Mouse (Mus musculus): ENCODE results near the gene Gria1. TPM values are rescaled to one million over a fixed set of nuclear protein-coding genes. Genes with fewer than 3 reads are reported as not detected.

Gene Gria1
- total RNA-seq, 2 experiments from 2014 or later = 0.08 to 0.49 TPM

DNA sequence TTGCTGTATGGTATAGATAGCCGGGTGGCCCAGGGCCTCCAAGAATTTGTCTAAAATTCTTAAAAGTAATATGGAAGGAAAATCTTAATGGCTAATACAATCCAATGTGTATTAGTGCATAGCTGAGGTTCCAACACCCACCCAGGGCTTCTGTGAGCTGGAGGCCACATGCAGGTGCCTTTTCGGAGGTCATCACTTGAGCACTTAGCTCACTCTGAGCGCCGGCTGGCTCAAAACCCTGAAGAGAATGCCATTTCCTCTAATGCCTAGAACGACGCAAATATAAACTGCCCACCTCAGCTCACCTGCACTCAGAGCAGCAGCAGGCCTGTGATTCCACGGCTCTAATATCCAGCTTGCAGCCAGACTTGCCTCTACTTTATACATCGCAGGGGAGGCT, 148.9 kb downstream of the Gria1 start:
- intact Hi-C loops (cut with DNase I) = no loop called here
- DNase-seq = no peak

DNA sequence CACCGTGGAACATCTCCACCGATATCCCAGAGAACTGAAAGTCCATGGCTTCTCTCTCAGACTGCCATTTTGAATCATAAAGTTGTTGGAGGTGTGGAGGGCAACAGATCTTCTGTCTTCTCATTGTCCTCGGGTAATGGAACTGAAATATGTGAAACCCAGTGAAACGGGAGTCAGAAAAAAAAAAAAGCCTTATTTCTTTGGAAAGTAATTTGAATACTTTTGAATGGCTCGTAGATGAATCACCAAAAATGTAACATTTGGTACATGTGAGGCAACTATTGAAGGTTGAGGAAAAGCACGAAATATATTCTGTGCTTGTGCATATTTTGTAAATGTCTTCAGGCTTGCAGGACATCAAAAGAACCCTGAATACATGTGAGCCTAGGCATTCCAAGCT, 151.7 kb downstream of the Gria1 start:
- DNase-seq = no peak
- intact Hi-C loops (cut with DNase I) = no loop called here

DNA sequence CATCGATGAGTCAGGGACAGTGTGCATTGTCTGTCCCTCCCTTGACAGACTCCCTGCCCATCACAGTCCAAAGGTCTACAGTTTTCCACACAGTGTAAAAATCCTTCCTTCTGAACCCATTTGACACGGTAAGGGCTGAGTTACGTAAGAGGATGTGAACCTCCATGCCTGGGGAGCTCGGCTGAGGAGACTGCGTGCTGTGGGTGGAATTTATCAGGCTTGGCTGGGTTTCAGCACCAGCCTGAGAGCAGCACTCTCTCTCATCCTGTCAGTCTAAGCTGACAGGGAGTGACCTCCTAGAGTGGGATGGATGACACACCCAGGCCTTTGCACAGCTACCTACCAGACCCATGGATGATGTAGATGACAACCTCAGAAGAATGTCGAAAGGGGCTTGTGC, 158.9 kb downstream of the Gria1 start:
- no peak for DNase-seq
- intact Hi-C loops (cut with DNase I) = no loop called here

DNA sequence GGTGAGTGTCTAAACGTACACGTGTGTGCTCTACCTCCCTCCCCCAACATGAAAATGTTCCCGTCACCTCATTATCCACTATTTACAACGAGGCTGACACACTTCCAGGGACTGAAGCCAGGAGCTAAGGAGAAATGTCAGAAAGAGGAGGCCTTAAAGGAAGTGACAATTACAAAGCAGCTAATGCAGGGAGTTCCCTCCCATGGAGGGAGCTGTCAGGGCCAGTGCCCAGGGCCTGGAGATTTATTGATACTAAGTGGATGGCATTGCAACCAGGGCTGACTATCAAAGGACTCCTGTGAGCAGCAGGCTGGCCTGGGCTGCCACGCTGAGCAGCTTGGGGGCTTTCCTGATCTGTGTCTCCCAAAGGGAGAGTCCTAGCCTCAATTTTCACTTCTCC, 163.0 kb downstream of the Gria1 start:
- no peak for DNase-seq
- intact Hi-C loops (cut with DNase I) = no loop called here

DNA sequence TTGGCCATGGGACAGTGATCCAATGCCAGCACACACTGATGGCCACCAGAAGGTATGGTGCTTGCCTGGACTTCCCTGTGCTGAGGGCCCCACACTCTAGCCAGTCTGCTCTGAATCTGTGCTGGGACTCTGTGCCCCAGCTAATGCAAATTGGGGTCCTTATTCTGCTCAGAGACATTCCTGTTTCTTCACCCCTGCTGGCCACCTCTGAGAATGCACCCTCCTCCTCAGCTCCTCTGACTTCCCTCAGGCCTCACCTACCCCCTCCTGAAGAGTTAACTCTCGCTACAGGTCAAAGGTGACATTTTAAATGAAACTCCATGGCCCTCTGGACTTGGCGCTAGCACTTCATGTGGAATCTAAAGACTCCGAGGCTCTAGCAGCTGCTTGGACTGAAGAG, 165.4 kb downstream of the Gria1 start:
- intact Hi-C loops (cut with DNase I) = no loop called here
- DNase-seq = no peak

DNA sequence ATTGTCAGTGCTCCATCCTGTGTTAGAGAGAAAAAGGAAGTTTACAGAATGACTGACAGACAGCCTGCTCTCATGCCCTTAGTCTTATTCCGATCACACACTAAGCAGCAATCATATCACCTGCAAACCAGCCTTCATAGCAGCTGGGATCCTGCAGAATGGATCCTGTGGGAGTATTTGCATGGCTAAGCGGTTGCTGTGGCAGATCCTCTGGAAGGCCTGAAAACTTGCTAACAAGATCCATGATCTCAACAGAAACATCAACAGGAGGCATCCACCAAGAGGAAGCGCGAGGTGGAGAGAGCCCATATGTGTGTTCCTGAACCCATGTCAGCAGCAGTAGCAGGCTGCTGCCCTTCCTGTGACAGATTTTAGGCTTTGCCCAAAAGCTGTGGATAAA, 173.0 kb downstream of the Gria1 start:
- intact Hi-C loops (cut with DNase I) = no loop called here
- no peak for DNase-seq

DNA sequence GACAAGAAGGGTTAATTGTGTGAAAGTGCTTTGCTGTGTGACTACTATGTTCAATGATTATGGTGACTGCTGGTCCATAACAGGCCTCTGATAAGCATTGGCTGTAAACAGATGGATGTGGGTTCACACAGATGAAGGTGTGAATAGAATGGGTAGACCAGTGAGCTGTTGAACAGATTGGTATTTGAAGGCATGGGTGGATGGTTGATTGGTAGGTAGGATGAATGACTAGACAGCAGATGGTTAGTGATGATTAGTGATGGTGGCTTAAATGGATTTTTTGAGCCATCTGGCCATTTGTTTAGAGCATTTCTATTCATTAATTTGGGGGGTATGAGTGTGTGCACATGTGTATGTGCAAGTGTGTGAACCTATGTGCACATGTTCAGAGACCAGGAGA, 173.9 kb downstream of the Gria1 start:
- no peak for DNase-seq
- intact Hi-C loops (cut with DNase I) = no loop called here

DNA sequence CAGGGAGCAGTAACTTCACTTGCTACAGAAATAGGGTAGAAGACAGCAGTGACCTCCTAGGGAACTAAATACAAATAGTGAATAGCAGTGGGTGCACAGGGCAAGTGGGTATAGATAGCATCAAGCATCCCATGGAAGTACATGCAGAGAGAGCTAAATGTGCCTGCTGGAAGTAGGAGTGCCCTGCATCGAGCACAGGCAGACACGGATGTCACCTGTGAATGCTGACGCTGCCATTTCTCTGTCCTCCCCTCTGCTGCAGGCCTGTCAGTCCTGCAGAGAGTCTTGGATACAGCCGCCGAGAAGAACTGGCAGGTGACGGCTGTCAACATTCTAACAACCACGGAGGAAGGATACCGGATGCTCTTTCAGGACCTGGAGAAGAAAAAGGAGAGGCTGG, 178.2 kb downstream of the Gria1 start:
- intact Hi-C loops (cut with DNase I) = no loop called here

DNA sequence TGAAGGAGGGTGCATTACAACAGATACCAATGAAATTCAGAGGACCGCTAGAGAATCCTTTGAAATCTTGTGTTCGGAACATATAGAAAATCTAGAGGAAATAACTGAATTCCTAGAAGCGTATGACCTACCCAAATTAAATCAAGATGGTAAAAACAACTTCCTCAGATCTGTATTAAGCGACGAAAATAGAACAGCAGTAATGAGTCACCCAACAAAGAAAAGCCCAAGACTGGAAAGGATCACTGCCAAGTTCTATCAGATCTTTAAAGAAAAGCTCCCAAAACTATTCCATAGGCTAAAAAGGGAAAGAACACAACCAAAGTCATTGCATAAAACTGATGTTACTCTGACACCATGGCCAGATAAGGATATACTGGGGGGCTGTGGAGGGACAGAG, 183.6 kb downstream of the Gria1 start:
- intact Hi-C loops (cut with DNase I) = no loop called here
- no peak for DNase-seq

More for the DNA sequence above, 178.2 kb downstream of the Gria1 start:
- no peak for DNase-seq

DNA sequence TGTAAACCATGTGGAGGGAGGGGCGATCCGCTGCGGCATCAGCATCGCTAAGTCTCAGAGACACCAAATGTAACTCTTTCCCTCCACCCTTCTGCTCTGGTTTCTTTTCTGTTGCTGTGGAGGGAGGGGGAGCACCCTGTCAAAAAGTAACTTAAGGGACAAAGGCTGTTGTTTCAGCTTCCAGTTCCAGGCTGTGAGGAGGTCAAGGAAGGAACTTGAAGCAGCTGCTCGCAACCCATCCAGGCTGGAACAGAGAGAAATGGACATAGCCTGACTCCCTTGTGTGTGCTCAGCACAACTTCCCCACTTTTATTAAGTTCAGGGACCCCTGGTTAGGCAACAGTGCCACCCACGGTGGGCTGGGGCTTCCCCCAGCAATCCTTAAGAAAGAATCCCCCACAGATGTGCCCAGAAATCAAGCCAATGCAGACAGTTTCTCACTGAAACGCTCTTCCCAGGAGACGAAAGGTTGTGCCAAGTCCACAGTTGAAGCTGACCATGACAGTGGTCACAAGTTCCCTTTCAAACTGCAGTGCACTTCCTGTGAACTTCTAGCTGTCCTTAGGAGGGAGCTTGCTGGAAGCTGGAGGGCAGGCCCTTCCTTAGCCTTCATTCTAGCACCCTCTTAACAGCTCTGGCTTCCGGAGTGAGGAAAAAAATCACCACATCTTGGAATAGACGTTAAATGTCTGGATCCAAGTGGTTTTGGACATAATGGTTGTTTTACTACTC, 190.2 kb downstream of the Gria1 start:
- peak in 1 of 2 experiments; percentile 5 for DNase-seq
- intact Hi-C loops (cut with DNase I) = no loop called here

DNA sequence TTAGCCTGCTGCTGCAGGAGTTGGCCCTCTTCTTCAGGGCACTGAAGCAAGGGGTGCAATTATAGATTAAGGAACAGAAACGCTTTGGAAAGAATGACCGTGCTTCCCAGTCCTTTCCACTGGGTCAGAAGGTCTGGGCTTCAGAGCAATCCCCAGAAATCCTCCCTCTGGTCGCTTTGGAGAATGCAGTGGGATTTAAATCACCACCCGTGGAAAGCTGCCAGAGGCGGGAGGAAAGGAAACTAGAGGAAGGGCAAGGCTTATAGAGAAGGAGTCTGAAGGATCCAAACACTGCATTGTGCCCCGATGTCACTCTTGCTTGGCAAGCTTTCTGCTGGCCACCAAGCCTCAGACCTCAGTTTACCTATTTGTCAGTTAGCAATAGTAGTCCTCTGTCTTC, 193.2 kb downstream of the Gria1 start:
- DNase-seq = no peak
- intact Hi-C loops (cut with DNase I) = no loop called here

DNA sequence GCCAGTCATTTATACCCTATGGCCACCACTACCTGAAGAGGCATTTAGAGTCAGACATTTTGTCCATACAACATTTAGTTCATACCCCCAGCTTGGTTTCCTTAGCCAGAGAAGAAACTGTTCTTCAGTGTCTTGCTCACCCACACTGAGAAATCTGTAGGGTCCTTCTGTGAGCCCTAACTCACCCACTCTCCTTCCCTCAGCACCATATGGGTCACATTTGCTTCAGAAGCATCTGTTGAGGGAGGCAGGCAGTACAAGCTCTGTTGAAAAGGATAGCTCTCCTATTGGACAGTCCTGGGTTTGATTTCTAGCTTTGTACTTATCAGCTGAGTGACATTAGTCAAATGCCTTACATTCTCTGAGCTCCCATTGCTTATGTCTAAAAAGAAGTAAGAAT, 196.1 kb downstream of the Gria1 start:
- intact Hi-C loops (cut with DNase I) = no loop called here
- no peak for DNase-seq

DNA sequence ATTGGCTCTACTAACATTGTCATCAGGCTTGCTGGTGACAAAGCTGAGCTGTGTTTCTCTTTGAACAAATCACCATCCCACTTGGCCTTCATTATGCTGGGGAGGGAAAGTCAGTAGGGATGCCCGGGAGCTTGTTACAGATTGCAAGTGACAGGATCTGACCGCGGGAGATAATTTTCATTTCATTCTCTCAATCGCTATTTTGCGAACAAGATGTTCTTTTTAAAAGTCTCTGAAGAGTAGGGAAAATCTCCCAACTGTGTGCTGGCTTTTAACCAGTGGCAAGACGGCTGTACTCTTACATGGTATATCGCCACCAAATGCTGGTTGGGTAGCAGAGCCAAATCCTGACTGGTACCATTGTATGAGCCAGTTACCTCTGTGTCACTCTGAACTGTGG, 202.9 kb downstream of the Gria1 start:
- intact Hi-C loops (cut with DNase I) = no loop called here

DNA sequence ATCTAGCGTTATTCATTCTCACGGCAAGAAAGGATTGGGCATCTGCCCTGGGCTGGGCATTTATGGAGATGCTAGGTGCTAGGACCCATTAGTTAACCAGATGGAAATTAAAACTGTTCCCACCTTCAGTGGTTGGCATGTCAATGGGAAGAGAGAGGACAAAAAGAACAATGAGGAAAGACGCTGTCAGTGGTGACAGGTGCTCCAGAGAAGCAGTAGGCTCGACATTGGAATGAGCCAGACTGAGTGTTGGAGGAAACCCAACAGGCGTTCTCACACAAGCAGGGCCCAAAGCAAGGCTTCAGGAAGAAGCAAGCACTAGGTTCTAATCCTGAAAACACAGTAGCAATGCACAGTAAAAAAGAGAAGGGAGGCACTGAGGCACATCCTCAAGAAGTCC, 203.4 kb downstream of the Gria1 start:
- intact Hi-C loops (cut with DNase I) = no loop called here
- DNase-seq = no peak

More for the DNA sequence above, 202.9 kb downstream of the Gria1 start:
- DNase-seq = no peak

DNA sequence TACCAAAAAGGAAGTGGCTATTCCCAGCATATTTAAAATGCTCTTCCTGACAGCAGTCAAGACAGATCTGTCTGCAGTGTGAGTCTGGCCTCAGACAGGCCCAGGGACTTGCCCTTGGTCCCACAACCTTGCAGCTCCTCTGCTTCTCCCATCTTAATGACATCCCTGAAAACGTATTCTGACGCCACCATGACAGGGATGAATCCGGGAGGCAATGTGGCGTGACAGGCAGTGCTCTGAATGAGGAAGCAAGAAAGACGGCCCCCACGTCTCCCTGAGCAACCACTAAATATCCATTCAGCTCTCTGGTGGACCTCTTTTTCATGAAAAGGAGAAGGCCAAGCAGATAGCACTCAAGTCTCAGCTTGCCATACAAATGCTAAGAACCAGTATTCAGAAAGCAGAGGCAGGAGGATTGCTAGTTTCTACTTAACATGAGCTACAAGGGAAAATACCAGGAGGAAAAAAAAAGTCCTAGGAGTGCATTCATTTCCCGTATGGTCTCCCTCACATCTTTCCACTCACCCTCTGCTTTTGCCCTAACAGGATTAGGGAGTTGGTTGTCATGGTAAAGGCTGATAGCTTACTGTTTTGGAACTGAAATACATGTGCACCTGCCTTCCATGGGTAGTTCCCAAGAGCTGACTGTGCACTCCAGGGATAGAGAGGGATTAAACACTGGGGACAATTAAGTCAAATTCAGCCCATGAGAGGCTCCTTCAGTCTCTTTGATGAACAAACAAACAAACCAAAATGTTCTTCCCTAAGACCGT, 211.8 kb downstream of the Gria1 start:
- intact Hi-C loops (cut with DNase I) = no loop called here
- DNase-seq = no peak

DNA sequence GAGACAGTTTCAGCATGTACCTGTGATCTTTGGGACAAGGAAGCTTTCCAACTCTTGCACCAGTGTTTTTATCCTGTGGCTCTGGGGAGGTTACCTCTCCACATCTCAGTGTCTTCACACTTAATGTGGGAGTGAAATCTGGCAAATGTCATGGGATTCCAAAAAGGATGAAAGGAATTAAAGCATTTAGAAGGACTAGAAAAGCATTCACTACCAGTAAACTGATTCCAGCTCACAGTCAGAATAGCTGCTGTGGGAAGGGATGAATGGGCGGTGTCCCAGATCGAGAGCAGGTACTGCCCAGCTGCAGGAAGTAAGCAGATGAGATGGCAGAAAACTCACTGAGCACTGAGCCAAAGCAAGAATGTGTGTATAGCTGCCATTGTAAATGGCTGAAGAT, 224.3 kb downstream of the Gria1 start:
- intact Hi-C loops (cut with DNase I) = no loop called here
- DNase-seq = no peak

DNA sequence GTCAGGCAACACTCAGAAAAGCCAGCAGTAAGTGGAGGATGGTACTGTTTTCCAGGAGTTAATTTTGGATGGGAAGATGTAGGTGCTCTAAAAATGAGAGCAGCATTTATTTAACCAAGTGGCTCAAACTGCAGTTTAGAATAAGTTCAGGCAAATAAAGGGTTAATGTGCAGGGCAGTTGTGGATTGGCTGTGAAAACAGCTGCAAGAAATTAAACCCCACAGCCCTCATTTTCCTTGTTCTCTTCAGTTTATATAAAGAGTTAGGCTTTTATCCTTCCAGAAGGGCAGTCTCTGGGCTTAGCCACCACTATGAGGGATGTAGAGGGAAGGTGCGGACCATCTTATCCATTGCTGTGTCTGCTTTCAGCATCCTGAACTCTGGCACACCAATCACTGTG, 225.2 kb downstream of the Gria1 start:
- intact Hi-C loops (cut with DNase I) = no loop called here
- DNase-seq = no peak

DNA sequence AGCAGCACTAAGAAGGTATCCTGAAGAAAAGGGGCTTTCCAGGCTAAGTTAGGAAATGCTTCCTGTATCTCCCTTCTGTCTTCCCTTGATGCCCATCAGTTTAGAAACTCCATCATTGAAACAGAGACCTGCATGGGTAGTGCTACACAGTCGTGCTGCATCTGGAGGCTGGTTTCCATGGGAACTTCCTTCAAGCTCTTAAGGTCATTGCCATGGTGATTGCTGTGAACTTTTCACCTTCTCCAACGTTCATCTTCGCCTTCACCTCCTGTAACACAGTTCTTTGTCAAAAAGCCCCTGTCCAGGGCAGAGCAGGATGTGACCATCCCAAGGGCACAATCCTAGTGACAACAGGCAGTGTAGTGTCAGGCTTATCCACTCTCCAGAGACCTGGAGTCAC, 228.6 kb downstream of the Gria1 start:
- intact Hi-C loops (cut with DNase I) = no loop called here

DNA sequence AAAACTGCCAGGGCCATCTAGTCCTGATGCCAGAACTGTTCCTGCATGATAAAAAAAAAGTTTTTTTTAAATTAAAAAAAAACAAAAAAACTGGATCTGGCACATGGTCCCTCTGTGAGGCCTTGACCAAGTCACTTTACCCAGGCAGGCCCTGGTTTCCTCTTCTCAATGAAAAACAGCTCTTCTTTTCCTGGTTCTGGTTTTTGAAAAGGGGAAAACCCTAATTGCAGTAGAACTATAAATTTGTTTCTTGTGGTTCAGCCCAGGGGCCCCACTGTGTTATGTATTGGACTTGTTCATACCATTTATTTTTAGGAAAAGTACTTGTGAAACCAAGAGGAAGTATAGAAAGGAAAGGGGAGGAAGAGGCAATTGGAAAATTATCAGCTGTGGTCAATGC, 232.6 kb downstream of the Gria1 start:
- intact Hi-C loops (cut with DNase I) = no loop called here
- DNase-seq = no peak

More for the DNA sequence above, 228.6 kb downstream of the Gria1 start:
- DNase-seq = no peak

DNA sequence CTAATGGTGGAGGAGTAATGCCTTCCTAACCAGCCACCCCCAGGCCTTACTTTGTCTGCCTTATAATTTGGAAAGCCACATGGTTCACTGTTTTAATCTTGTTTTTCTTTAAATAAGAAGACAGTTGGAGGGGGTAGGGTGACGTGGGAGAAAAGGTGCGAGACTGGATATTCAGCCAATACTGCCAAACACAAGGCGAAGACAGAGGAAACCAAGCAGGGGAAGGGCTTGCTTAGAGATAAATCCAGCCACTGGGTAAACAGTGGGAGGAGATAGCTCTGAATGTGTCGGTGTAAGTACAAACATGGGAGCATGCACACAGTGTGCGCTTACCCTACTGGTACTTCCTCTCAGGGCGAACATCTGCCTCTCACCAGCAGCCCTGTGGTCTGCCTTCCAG, 233.4 kb downstream of the Gria1 start:
- DNase-seq = no peak
- intact Hi-C loops (cut with DNase I) = no loop called here

DNA sequence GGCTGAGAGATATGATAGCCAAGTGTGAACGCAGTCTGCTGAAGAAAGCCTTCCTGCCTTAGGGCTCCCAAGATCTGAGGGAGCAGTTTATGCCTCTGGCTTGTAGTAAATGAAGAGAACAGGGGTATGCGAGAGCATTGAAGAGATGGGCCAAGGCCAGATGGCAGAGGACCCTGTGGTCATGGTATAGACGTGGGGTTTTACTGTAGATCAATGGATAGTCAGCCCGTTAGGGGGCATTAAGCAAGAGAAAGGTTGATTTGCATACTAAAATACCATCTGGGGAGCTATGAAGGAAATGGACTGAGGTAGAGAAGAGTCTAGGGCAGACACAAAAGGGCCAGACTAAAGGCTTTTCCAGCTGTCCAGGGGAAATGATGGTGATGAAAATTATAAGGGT, 237.7 kb downstream of the Gria1 start:
- intact Hi-C loops (cut with DNase I) = no loop called here
- no peak for DNase-seq

DNA sequence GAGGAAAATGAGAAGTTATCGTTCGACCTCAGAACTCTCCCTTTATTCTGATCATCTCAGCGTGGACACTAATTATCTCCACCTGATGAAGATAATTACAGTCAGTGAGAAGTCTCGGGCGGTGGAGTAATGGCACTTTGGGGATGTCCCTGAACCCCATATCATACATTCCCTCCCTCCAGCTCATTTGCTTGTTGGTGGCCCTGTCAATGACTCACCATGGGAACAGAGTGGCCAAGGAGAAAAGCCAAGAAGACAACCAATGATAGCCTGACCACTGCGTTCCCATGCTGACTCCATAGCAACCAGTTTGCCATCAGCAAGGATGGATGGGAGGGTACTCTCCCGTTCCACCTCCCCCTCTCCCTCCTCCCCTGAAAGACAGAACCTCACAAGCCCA, 238.9 kb downstream of the Gria1 start:
- intact Hi-C loops (cut with DNase I) = no loop called here
- DNase-seq = no peak

Measured in heart, postnatal 36 days (tissue).